Mouse (Mus musculus) cerebellum, adult 11 months (tissue): ENCODE measurements around the gene Fam178b.
A peak's percentile ranks its signal among the peaks of the same experiment; 100 is the strongest.

Experiments used
- DNase-seq: peaks from one replicate; pipeline ENCODE4 v3.0.0; 2022

Gene Fam178b

GRCm38 (mm10) chr1:36682620-36683355, at the start of gene Fam178b:
Fam178b (minus strand) TSS chr1:36683183.
- no peak for DNase-seq

- no peak for DNase-seq
These were observed 41.1 kb upstream of the Fam178b start for GRCm38 (mm10) chr1:36724057-36724431.

- no peak for DNase-seq
These were observed 40.4 kb upstream of the Fam178b start for GRCm38 (mm10) chr1:36723146-36724056.

- no peak for DNase-seq
These were observed 35.8 kb upstream of the Fam178b start for GRCm38 (mm10) chr1:36718786-36719185.

GRCm38 (mm10) chr1:36714311-36714710, 31.3 kb upstream of the Fam178b start, which contains the start of gene Actr1b:
Actr1b (minus strand) TSS chr1:36714422.
- no peak for DNase-seq

- no peak for DNase-seq
These were observed 28.1 kb upstream of the Fam178b start for GRCm38 (mm10) chr1:36711104-36711503.

GRCm38 (mm10) chr1:36709854-36710280, 26.9 kb upstream of the Fam178b start, which contains the start of gene 4933424G06Rik:
4933424G06Rik (plus strand) TSS chr1:36710149.
- peak; percentile 98 for DNase-seq

- DNase-seq = peak; percentile 32
These were observed 26.3 kb upstream of the Fam178b start for GRCm38 (mm10) chr1:36709055-36709853.

GRCm38 (mm10) chr1:36708626-36709025, 25.6 kb upstream of the Fam178b start:
- no peak for DNase-seq

- no peak for DNase-seq
These were observed 24.8 kb upstream of the Fam178b start for GRCm38 (mm10) chr1:36707797-36708196.

GRCm38 (mm10) chr1:36707166-36707565, 24.2 kb upstream of the Fam178b start:
- no peak for DNase-seq

GRCm38 (mm10) chr1:36697030-36697429, 14.0 kb upstream of the Fam178b start:
- no peak for DNase-seq

GRCm38 (mm10) chr1:36696411-36696810, 13.4 kb upstream of the Fam178b start:
- DNase-seq = no peak

- DNase-seq = no peak
These were observed 11.9 kb upstream of the Fam178b start for GRCm38 (mm10) chr1:36694871-36695270.

GRCm38 (mm10) chr1:36691271-36692155, 8.5 kb upstream of the Fam178b start, which contains the start of gene Cox5b:
Cox5b (plus strand) TSS chr1:36691449.
- DNase-seq = peak; percentile 96

GRCm38 (mm10) chr1:36690671-36691235, 7.8 kb upstream of the Fam178b start:
- peak; percentile 32 for DNase-seq

- peak; percentile 70 for DNase-seq
These were observed 956 bp upstream of the Fam178b start for GRCm38 (mm10) chr1:36683810-36684467.

GRCm38 (mm10) chr1:36680893-36681292, 2.1 kb downstream of the Fam178b start:
- DNase-seq = no peak

GRCm38 (mm10) chr1:36674936-36675335, 8.0 kb downstream of the Fam178b start:
- no peak for DNase-seq

- DNase-seq = no peak
These were observed 10.2 kb downstream of the Fam178b start for GRCm38 (mm10) chr1:36672648-36673350.
